Mouse (Mus musculus) liver, adult 2 months (tissue): ENCODE measurements at regions not wholly inside any gene's neighbourhood (a gene's known extent, or its start where the extent isn't known, plus 50 kb on each side); places are given as distances from the start of the nearest gene placed in this dataset.
A peak's percentile ranks its signal among the peaks of the same experiment; 100 is the strongest.

Source experiments
- DNase-seq: peaks from one replicate; pipeline ENCODE4 v3.0.0-alpha.2; 2011; ENCODE audit warnings: low read depth, low spot score; ENCODE audit errors: extremely low read depth
- H3K27ac ChIP-seq: fragments of 200-500 bp; replicated peaks from 2 replicates; pipeline ENCODE4 v1.5.1; 2012; ENCODE audit warnings: low read depth, mild to moderate bottlenecking, control low read depth, inconsistent platforms, low read length; ENCODE audit not compliant: insufficient read depth
- H3K27me3 ChIP-seq: fragments of 200-500 bp; 2 replicates; pipeline ENCODE4 v1.6.1; 2012; ENCODE audit warnings: mild to moderate bottlenecking, moderate library complexity, low read length, inconsistent platforms; ENCODE audit not compliant: control insufficient read depth, insufficient read depth
- H3K36me3 ChIP-seq: fragments of 200-500 bp; 2 replicates; pipeline ENCODE4 v1.6.1; 2012; ENCODE audit warnings: low read length, inconsistent platforms; ENCODE audit not compliant: control insufficient read depth, insufficient read depth
- H3K4me1 ChIP-seq: fragments of 200-500 bp; 2 replicates; pipeline ENCODE4 v1.6.1; 2011; ENCODE audit warnings: low read length; ENCODE audit not compliant: control insufficient read depth, insufficient read depth
- H3K4me3 ChIP-seq: fragments of 200-500 bp; 2 replicates; pipeline ENCODE4 v1.5.1; 2011; ENCODE audit warnings: low read depth, mild to moderate bottlenecking, control low read depth, low read length, moderate library complexity; ENCODE audit not compliant: insufficient read depth
- H3K79me2 ChIP-seq: fragments of 200-500 bp; 2 replicates; pipeline ENCODE4 v1.6.1; 2012; ENCODE audit warnings: inconsistent platforms, mild to moderate bottlenecking, low read length, moderate library complexity; ENCODE audit not compliant: control insufficient read depth, insufficient read depth
- H3K9ac ChIP-seq: fragments of 200-500 bp; 2 replicates; pipeline ENCODE4 v1.6.1; 2012; ENCODE audit warnings: low read depth, mild to moderate bottlenecking, control low read depth, inconsistent platforms, low read length
- CTCF ChIP-seq: fragments of 200-500 bp; IDR thresholded peaks from 2 replicates; pipeline ENCODE4 v1.5.1; 2011; ENCODE audit warnings: low read depth, low read length, control low read depth
- POLR2A ChIP-seq: fragments of 200-500 bp; IDR thresholded peaks from 2 replicates; pipeline ENCODE4 v1.6.1; 2011; ENCODE audit warnings: low read length, control low read depth; ENCODE audit not compliant: insufficient read depth; ENCODE audit errors: extremely low read depth
- WGBS: fragments of 180-500 bp; shearing (Covaris S2); methylation state at CpG from one replicate; pipeline ENCODE4 v1.1.7; 2018; 5-methylcytosine and 5-hydroxymethylcytosine counted together

- WGBS = 49% methylated on average over 6 of the region's 6 CpGs
- H3K36me3 ChIP-seq = no peaks in the 10 kb centered on the region
Measured at GRCm38 (mm10) chr9:46819376-46819775, 179.2 kb upstream of the Gm4791 start.

DNA sequence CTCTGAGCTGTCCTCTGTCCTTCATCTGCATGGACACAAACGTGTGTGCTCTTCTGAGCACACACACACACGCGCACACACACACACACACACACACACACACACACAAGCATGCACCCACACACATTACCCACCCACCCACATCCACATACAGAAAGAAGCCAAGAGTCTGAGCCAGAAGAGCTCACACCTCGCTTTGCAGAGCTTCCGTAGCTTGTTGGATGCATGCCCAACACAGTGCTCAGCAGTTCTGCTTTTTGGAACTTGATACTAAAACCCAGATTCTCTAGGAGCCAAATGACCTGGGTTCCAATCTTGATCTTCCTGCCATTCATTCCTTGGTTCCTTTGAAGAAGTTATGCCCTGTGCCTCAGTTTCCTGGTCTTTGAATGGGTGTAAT, 182.4 kb upstream of the Gm4791 start:
- 75% methylated on average over 5 of the region's 5 CpGs for WGBS
- Histone ChIP-seq H3K27me3 (no peaks in the 10 kb centered on the region), H3K4me1 (no peaks in the 10 kb centered on the region), H3K36me3 (no peaks in the 10 kb centered on the region), H3K79me2 (no peaks in the 10 kb centered on the region), H3K27ac (no peak overlapping the region), H3K9ac (no peak overlapping the region), H3K4me3 (no peak overlapping the region)
- DNase-seq = no peak
- TF ChIP-seq POLR2A (no peak), CTCF (no peak)

More at GRCm38 (mm10) chr9:46819376-46819775, 179.2 kb upstream of the Gm4791 start:
- no peak overlapping the region for H3K9ac ChIP-seq
- no peak overlapping the region for H3K4me3 ChIP-seq
- TF ChIP-seq CTCF (no peak), POLR2A (no peak)
- no peaks in the 10 kb centered on the region for H3K4me1 ChIP-seq
- DNase-seq = no peak
- H3K27ac ChIP-seq = no peak overlapping the region
- no peaks in the 10 kb centered on the region for H3K79me2 ChIP-seq
- H3K27me3 ChIP-seq = no peaks in the 10 kb centered on the region; the same call in 1 of the 2 replicates

DNA sequence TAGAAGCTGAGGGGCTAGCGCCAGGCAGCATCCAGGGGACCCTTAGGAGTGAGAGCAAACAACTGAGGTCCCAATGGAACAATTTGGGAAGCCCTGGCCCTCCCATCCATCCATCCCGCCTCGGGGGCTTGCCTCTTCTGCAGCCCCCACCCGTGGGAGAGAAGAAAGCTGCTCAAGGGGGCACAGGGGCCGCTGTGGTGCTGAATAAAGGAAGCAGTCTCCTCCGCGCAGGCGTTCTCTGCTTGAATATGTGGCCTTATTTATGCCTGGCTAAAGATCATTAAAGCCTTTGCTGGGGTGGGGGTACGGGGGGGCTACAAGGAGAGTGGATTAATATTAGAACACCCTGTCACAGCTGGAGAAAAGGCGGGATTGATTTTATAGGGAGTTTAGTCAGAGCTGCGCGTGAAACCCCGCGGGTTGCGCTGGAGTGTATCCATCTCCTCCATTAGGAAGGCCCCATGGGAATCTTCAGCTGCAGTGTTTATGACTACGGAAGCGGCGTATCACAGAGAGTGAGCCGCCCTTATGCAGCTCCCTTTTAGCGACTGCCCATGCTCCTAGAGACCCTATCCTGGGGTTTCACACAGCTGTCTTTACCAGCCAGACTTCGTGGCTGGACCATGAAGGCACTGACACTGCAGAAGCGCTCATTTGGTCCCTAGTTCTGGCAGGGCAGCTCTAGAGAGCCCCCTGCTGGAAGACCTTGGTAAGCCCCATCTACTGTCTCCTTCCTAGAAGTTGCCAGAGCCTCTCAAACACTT, 183.9 kb upstream of the Gm4791 start:
- 17% methylated on average over 22 of the region's 22 CpGs for WGBS

DNA sequence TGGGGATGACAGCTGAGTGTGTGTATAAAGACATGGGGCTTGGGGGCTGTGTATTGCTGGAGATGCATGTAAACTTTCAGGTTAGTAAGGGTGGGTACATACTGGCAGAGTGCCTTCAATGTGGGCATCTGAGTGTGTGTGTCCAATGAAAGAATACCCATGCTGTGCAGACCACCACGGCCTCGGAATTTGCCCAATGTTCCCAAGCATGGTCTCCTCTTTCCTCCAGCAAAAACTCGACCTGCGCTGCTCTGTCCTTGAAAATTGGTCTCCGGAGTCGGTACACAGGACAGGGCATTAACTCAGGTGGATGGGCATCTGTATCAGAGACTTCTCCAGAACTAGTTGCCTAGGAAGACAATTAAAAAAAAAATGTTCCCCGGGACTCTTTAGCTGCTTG, 188.3 kb upstream of the Gm4791 start:
- no peak overlapping the region for H3K9ac ChIP-seq
- no peak overlapping the region for H3K27ac ChIP-seq
- H3K79me2 ChIP-seq = no peaks in the 10 kb centered on the region
- H3K4me3 ChIP-seq = no peak overlapping the region
- no peaks in the 10 kb centered on the region for H3K27me3 ChIP-seq
- no peak for TF ChIP-seq CTCF
- TF ChIP-seq POLR2A = no peak
- H3K36me3 ChIP-seq = no peaks in the 10 kb centered on the region
- H3K4me1 ChIP-seq = no peaks in the 10 kb centered on the region
- WGBS = 79% methylated on average over 7 of the region's 7 CpGs
- DNase-seq = no peak

More for the DNA sequence above, 183.9 kb upstream of the Gm4791 start:
- Histone ChIP-seq H3K36me3 (no peaks in the 10 kb centered on the region), H3K9ac (no peak overlapping the region), H3K4me3 (no peak overlapping the region), H3K79me2 (no peaks in the 10 kb centered on the region), H3K27ac (no peak overlapping the region), H3K4me1 (no peaks in the 10 kb centered on the region), H3K27me3 (no peaks in the 10 kb centered on the region)
- peak; percentile 71 for TF ChIP-seq CTCF
- TF ChIP-seq POLR2A = no peak
- peak; percentile 9 for DNase-seq

- no peaks in the 10 kb centered on the region for H3K36me3 ChIP-seq
- no peaks in the 10 kb centered on the region for H3K79me2 ChIP-seq
- no peaks in the 10 kb centered on the region for H3K4me1 ChIP-seq
- H3K27ac ChIP-seq = no peak overlapping the region
- TF ChIP-seq CTCF (no peak), POLR2A (no peak)
- H3K9ac ChIP-seq = no peak overlapping the region
- H3K4me3 ChIP-seq = no peak overlapping the region
- no peaks in the 10 kb centered on the region for H3K27me3 ChIP-seq
- DNase-seq = no peak
- 78% methylated on average over 11 of the region's 11 CpGs for WGBS
Measured at GRCm38 (mm10) chr9:46795446-46795845, 203.1 kb upstream of the Gm4791 start.

- H3K27me3 ChIP-seq = no peaks in the 10 kb centered on the region
- no peaks in the 10 kb centered on the region for H3K79me2 ChIP-seq
- no peak overlapping the region for H3K9ac ChIP-seq
- H3K4me3 ChIP-seq = no peak overlapping the region
- TF ChIP-seq POLR2A (no peak), CTCF (no peak)
- no peaks in the 10 kb centered on the region for H3K36me3 ChIP-seq
- no peak for DNase-seq
- no peaks in the 10 kb centered on the region for H3K4me1 ChIP-seq
- H3K27ac ChIP-seq = no peak overlapping the region
- WGBS = 62% methylated on average over 10 of the region's 10 CpGs
Measured at GRCm38 (mm10) chr9:46789036-46789435, 209.5 kb upstream of the Gm4791 start.
